Mouse (Mus musculus) kidney, postnatal 36 days (tissue): Measurements from ENCODE around the gene Btbd9.

ENCODE experiments used
- DNase-seq, 2 experiments: peaks; one replicate each; pipeline ENCODE4 v3.0.0; 2021 to 2022; ENCODE audit warnings: mixed read lengths in 2 of 2

Btbd9 gene

GRCm38 (mm10) chr17:30196401-30197279, 379.6 kb downstream of the Btbd9 start:
- peak in 1 of 2 experiments; percentile 8 for DNase-seq

DNA sequence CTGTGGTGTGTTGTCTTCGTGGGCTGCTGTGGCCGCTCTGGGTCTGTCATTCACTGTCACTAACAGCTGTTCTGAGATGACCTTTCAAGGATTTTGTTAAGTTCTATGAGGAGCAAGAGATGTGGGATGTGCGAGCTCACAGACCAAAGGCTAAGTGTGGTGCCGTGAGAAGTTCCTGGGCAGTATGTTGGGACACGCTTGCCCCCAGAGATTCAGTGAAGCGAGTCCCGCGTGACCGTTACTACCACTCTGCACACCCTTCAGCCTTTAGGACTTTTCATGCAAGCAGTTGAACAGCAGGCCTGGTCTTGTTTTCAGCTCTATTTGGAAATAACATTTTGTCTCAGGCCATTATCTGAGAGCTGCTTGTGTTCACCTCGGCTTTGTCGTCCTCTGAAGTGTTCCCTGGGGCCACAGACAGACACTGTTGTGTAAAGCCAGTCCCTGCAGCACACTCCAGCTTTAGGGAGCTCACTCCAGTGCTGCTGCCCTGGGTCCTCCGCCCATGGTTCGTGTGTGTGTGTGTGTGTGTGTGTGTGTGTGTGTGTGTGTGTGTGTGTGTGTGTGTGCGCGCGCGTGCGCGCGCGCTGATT, 380.6 kb downstream of the Btbd9 start:
- peak in 1 of 2 experiments; percentile 4 for DNase-seq

- peak; percentile 52 to 64 for DNase-seq
Observed at GRCm38 (mm10) chr17:30194629-30195445, 381.5 kb downstream of the Btbd9 start.

- DNase-seq: peak in 1 of 2 experiments; percentile 1
Observed at GRCm38 (mm10) chr17:30194091-30194490, 382.2 kb downstream of the Btbd9 start.

GRCm38 (mm10) chr17:30193615-30194014, 382.7 kb downstream of the Btbd9 start:
- peak in 1 of 2 experiments; percentile 1 for DNase-seq

- DNase-seq: no peak
Observed at GRCm38 (mm10) chr17:30192416-30193005, 383.8 kb downstream of the Btbd9 start.

DNA sequence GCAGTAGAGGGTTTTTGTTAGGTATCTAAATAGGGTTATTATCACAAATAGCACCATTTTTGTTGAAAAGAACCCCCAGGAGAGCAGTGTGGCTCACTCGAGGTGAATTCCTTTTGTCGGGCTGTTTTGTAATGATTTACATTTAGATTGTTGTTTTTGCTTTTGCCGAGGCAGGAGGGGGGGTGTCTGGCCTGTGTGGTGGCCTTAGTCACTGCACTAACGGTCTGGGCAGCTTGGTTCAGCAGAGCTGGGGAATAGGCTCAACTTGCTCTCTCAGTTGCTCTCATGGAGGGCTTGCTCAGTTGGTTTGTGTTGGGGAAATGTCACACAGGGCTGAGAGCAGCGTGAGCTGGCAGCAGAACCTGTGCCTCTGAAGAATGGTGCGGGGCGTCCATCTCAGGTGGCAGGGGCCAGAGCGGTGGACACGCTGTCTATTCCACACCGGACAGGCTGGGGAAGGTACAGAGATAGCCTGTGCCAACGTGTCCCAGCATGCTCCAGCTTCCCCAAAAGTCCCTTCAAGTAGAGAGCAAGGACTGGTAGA, 385.1 kb downstream of the Btbd9 start:
- no peak for DNase-seq

- no peak for DNase-seq
Observed at GRCm38 (mm10) chr17:30188031-30188981, 388.0 kb downstream of the Btbd9 start.

GRCm38 (mm10) chr17:30187581-30187980, 388.7 kb downstream of the Btbd9 start:
- no peak for DNase-seq

GRCm38 (mm10) chr17:30187154-30187553, 389.1 kb downstream of the Btbd9 start:
- no peak for DNase-seq

DNA sequence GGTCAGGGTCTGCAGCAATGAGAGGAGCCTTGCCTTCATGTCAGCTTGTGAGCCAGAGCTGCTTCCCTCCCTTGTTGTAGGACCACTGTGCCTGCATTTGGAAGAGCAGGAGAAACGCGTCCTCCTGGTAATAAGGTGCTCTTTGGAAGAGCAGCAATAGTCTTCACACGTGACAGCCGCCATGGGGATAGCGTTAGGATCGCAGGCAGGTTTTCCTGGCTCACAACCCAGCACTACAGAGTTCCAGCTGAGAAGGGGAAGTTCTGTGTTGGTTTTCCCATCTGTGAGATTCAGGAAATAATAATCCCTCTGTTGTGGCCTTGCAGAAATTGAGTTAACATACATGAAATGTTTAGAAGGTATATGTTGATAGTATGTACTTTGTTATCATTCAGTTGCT, 392.7 kb downstream of the Btbd9 start:
- no peak for DNase-seq

DNA sequence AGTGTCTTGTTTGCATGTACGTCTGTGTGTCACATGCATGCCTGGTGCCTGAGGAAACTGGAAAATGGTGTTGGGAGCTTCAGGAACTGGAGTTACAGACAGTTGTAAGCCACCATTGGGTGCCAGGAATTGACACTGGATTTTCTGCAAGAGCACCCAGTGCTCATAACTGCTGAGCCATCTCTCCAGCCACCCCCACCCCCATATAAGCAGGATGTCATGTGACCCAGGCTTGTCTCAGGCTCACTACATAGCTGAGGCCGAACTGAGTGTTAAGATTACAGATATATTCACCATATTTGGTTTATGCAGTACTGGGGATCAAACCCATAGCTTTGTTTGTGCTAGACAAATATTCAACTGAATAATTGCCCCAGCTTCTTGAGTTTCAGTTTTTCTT, 394.2 kb downstream of the Btbd9 start:
- DNase-seq: no peak

DNA sequence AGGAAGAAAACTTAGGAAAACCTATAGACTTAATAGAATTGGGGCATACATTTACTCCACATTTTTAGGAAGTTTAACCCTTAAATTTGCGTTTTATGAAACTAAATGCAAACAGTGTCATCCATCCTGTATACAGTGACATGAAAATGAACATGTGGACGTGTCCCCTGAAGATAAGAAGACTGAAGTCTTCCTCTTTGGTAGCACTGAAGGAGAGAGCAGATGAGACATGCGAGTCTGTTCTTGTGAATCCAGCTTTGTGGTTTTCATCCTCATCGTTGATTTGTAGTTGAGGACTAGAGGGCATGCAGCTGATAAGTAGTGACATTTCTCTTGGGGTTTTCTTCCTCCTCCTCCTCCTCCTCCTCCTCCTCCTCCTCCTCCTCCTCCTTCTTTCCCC, 394.7 kb downstream of the Btbd9 start:
- DNase-seq: no peak

GRCm38 (mm10) chr17:30180197-30180596, 396.1 kb downstream of the Btbd9 start:
- no peak for DNase-seq

- DNase-seq: peak; percentile 60 to 74
Observed at GRCm38 (mm10) chr17:30178402-30178801, 397.9 kb downstream of the Btbd9 start.

DNA sequence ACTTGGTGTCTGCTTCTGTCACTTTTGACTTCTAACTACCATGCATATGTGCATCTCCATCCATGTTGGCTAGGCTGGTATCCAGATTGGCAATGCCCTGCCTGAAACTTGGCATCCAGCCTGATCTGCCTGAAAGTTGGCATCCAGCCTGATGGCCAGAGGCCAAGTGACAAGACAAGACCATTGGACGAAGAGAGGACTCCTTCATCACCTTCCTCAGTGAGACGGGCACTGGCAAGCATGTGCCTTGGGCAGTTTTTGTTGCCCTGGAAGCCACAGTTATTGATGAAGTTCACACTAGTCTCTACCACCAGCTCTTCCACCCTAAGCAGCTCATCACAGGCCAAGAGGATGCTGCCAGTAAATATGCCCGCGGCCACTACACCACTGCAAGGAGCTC, 398.9 kb downstream of the Btbd9 start:
- peak; percentile 78 to 80 for DNase-seq
